Mouse (Mus musculus) small intestine, adult 10 weeks (tissue): Measurements from ENCODE around the gene Cfap97d1. TPM values are rescaled to one million over a fixed set of nuclear protein-coding genes. Genes with fewer than 3 reads are reported as not detected.

Source experiments
- polyA plus RNA-seq: library from polyadenylated mRNA; stranded (reverse); fragments of 350-450 nt; fragmentation: Illumina TruSeq; extraction: RNeasy Lipid Tissue Mini Kit (QIAGEN cat#74804); gene quantifications from one replicate; pipeline ENCODE4 v1.2.3, GENCODE M21; 2014; ENCODE audit warnings: low replicate concordance

Cfap97d1 gene
- not detected for polyA plus RNA-seq

DNA sequence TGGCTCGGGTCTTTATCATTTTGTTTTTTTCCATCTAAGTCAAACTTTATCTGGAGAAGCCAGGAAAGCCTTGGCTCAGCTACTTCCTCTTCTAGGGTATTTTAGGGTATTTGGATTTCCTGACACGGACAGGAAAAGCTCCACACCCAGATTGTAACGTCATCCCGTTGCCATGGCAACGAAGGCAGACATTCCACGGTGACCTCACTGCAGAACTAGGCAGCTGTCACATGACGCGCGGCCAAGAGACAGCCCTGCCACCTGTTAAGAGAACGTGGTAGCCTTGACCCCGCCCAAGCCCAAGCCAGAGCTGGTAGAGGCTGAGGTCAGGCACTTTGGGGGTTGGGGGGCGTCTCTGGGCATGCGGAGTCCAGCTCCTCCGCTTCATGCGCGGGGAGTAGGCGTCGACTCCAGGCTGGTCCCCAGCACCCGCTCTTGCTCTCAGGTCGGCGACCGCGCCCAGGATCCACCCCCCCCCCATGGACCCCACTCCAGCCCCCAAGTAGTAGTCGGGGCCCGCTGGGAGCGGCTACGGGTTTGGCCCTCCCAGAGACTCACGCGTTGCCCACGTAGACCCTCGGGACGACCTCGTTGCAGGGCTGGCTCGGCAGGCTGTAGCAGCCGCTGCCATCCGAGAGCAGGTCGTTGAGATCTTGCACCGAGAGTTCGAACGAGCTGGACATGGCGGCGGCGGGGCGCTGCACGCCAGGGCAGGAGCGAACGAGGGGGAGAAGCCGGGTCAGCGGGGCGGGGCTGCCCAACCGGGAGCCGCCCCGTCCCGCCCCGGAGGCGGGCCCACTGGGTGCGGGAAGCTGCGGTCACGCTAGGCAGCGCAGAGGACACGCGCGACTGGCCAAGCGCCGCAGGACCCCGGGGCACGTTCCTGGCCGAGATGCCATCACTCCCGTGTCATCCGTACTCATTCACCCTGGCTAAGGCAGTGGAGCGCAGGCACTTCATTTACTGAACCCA, at the start of gene Cfap97d1:
TSS of gene Cfap97d1 (plus strand) at position 226 of the 972 bp plus-strand sequence.

DNA sequence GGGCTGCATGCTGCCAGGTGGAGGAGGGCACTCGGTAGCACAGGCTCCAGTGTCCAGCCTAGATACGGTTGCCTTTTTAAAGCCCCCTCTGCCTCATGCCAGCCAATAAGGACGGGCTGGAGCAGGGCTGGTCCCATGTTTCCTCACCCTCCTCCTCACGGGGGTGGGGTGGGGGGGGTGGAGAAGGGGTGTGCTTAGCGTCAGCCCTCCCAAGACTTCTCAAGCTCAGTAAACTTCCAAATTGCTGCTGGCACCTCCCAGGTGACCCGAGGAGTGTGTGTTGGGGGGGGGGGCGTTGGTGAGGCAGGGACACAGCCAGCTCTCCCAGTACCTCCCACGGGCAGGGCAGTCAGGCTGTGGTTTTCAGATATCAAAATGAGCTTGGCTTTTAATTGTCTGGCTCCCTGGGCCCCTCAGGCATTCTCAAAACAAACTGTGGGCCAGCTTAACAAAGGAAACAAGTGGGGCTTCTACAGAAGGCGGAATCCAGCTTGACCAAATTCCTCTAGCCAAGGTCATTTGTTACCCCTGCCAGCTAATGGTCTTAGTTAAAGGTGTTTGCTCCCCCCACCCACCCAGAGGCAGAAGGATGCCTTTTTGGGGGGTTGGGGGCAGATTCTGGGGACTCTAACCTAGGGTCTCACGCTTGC, 17.0 kb upstream of the Cfap97d1 start, which contains the start of gene Sost:
TSS of gene Sost (minus strand) at position 51 of the 650 bp plus-strand sequence.

DNA sequence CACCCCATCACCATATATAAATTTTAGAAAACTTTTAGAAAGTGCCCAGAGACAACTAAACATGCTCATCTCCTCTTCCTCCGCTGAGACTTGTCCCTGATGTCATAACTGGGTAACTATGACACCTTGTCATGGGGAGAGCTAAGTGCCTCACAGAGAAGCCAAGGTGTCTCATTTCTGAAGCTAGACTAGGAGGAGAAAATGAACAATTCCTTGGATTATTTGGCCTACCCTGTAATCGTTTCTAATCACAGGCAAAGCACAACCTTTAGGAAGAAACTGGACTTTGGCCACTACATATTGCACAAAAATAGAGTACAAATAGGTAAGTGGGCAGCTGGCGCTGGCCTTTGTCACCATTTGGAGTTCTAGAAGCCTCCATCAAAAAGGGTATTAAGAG, 2.8 kb downstream of the Cfap97d1 start, which contains the start of gene Dusp3:
TSS of gene Dusp3 (minus strand) at position 101 of the 400 bp plus-strand sequence.

DNA sequence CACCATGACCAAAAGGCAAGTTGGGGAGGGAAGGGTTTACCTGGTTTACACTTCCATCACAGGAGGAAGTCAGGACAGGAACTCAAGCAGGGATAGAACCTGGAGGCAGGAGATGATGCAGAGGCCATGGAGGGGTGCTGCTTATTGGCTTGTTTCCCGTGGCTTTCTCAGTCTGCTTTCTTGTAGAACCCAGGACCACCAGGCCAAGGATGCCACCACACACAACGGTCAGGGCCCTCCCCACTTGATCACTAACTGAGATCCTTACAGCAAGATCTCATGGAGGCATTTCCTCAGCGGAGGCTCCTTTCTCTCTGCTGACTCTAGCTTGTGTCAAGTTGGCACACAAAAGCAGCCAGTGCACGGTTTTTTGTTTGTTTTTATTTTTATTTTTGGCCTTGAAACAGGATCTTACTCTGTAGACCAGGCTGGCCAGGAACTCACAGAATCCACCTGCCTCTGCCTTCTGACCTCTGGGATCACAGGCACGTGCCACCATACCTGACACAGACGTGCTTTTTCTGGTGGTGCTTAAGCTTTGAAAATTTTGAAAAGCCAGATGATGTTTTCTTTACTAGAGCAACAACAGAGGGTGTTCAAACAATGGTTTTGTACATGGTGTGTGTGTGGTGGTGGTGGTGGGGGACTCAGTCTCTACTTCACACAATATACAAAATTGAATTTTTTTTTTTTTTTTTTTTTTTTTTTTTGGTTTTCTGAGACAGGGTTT, 44.2 kb downstream of the Cfap97d1 start, which contains the start of gene Mpp3:
TSS of gene Mpp3 (minus strand) at position 375 of the 730 bp plus-strand sequence.

DNA sequence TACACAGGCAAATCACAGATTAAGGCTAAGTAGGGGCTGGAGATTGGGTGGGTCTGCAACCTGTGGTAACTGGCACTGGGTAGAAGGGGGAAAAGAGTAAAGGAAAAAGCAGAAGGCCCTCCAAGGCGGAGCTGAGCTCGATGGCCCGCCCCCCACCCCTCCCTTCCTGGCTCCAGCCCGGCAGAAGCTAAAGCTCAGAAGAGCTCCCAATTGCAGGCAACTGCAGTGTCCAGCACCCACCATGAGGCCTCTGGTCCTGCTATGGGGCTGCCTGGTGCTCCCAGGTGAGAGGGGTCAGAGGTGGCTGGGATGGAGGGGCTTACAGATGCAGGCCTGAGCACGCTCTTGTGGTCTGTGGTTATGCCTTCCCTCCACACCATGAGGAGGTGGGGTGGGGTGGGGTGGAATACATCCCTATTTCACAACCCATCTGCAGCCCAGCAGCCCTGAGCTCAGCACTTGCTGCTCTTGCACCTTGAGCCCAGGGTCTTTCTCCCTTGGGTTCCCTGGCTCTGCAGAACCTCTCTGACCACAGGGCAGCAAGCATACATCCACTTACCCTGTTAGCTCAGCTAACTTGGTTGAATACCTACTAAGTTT, 57.4 kb downstream of the Cfap97d1 start, which contains the start of gene Cd300lg:
TSS of gene Cd300lg (plus strand) at position 160 of the 600 bp plus-strand sequence.

Other genes starting within 250 kb of the Cfap97d1 start
- gene Etv4, start 198.9 kb upstream of the Cfap97d1 start, polyA plus RNA-seq = not detected
- 1.3 TPM for gene Meox1, start 89.9 kb upstream of the Cfap97d1 start, polyA plus RNA-seq
- not detected for gene Sost, start 17.3 kb upstream of the Cfap97d1 start, polyA plus RNA-seq
- 5.8 TPM for gene Dusp3, start 2.7 kb downstream of the Cfap97d1 start, polyA plus RNA-seq
- 0.30 TPM for gene Mpp3, start 44.2 kb downstream of the Cfap97d1 start, polyA plus RNA-seq
- 3.2 TPM for gene Cd300lg, start 57.2 kb downstream of the Cfap97d1 start, polyA plus RNA-seq
- gene Mpp2, start 104.2 kb downstream of the Cfap97d1 start, polyA plus RNA-seq = not detected
- not detected for gene Ppy, start 117.0 kb downstream of the Cfap97d1 start, polyA plus RNA-seq
- not detected for gene Pyy, start 123.6 kb downstream of the Cfap97d1 start, polyA plus RNA-seq
- gene Nags, start 161.2 kb downstream of the Cfap97d1 start, polyA plus RNA-seq = 0.26 TPM
- 2.4 TPM for gene Tmem101, start 172.1 kb downstream of the Cfap97d1 start, polyA plus RNA-seq
- 50.0 TPM for gene Lsm12, start 201.0 kb downstream of the Cfap97d1 start, polyA plus RNA-seq
- 1.1 TPM for gene G6pc3, start 205.3 kb downstream of the Cfap97d1 start, polyA plus RNA-seq
- 1.2 TPM for gene Hdac5, start 245.9 kb downstream of the Cfap97d1 start, polyA plus RNA-seq